Mouse (Mus musculus) monocyte, adult 2 months (primary cell): Measurements from ENCODE around the gene Ece1.

Source experiments
- DNase-seq, 2 experiments: peaks; one replicate each; pipeline ENCODE4 v3.0.0; 2022; ENCODE audit warnings: low spot score in 2 of 2, low read depth in 1 of 2

Ece1 gene

GRCm38 (mm10) chr4:137881445-137881844 lies 19.4 kb downstream of the Ece1 start:
- DNase-seq: no peak

- DNase-seq: no peak
Observed at GRCm38 (mm10) chr4:137882663-137883062, 20.6 kb downstream of the Ece1 start.

- DNase-seq: no peak
Observed at GRCm38 (mm10) chr4:137883513-137884150, 21.6 kb downstream of the Ece1 start.

GRCm38 (mm10) chr4:137887337-137887992 lies 25.4 kb downstream of the Ece1 start:
- no peak for DNase-seq

- DNase-seq: no peak
Observed at GRCm38 (mm10) chr4:137887993-137888388, 26.0 kb downstream of the Ece1 start.

- peak in 1 of 2 experiments; percentile 45 for DNase-seq
Observed at GRCm38 (mm10) chr4:137890596-137890995, 28.6 kb downstream of the Ece1 start.

- DNase-seq: no peak
Observed at GRCm38 (mm10) chr4:137891553-137892145, 29.6 kb downstream of the Ece1 start.

- DNase-seq: no peak
Observed at GRCm38 (mm10) chr4:137892713-137893242, 30.7 kb downstream of the Ece1 start.

- DNase-seq: no peak
Observed at GRCm38 (mm10) chr4:137896612-137897297, 34.7 kb downstream of the Ece1 start.

GRCm38 (mm10) chr4:137897298-137897612 lies 35.2 kb downstream of the Ece1 start:
- no peak for DNase-seq

GRCm38 (mm10) chr4:137898490-137898889 lies 36.5 kb downstream of the Ece1 start:
- no peak for DNase-seq

GRCm38 (mm10) chr4:137902268-137902667 lies 40.2 kb downstream of the Ece1 start:
- no peak for DNase-seq

- no peak for DNase-seq
Observed at GRCm38 (mm10) chr4:137902873-137903272, 40.8 kb downstream of the Ece1 start.

GRCm38 (mm10) chr4:137904956-137905551 lies 43.0 kb downstream of the Ece1 start:
- DNase-seq: no peak

- no peak for DNase-seq
Observed at GRCm38 (mm10) chr4:137907979-137908378, 45.9 kb downstream of the Ece1 start.

GRCm38 (mm10) chr4:137908489-137908888 lies 46.5 kb downstream of the Ece1 start:
- DNase-seq: no peak

- DNase-seq: no peak
Observed at GRCm38 (mm10) chr4:137908915-137909314, 46.9 kb downstream of the Ece1 start.

- DNase-seq: no peak
Observed at GRCm38 (mm10) chr4:137909471-137909870, 47.4 kb downstream of the Ece1 start.

GRCm38 (mm10) chr4:137910382-137911009 lies 48.5 kb downstream of the Ece1 start:
- no peak for DNase-seq

- no peak for DNase-seq
Observed at GRCm38 (mm10) chr4:137911657-137912056, 49.6 kb downstream of the Ece1 start.

GRCm38 (mm10) chr4:137912768-137913305 lies 50.8 kb downstream of the Ece1 start:
- no peak for DNase-seq
